Mouse (Mus musculus) myocyte (in vitro differentiated cells): ENCODE data around the gene Fgfbp1. TPM values are rescaled to one million over a fixed set of nuclear protein-coding genes. Genes with fewer than 3 reads are reported as not detected.

Source experiments
- H3K27me3 ChIP-seq: one replicate; pipeline ENCODE4 v1.6.1; 2011; ENCODE audit not compliant: control insufficient read depth, insufficient read depth, insufficient read length
- H3K36me3 ChIP-seq: one replicate; pipeline ENCODE4 v1.6.1; 2011; ENCODE audit not compliant: control insufficient read depth, insufficient read depth
- H3K4me2 ChIP-seq: one replicate; pipeline ENCODE4 v1.6.1; 2011; ENCODE audit warnings: low read depth, control low read depth
- H3K4me3 ChIP-seq: one replicate; pipeline ENCODE4 v1.5.1; 2011; ENCODE audit warnings: mild to moderate bottlenecking, control low read depth, moderate library complexity
- H3K79me2 ChIP-seq: one replicate; pipeline ENCODE4 v1.6.1; 2011; ENCODE audit not compliant: control insufficient read depth, insufficient read depth
- H3ac ChIP-seq: one replicate; pipeline ENCODE4 v1.6.1; 2011; ENCODE audit not compliant: control insufficient read depth, insufficient read length
- CEBPB ChIP-seq: IDR thresholded peaks from 2 replicates; pipeline ENCODE4 v1.6.1; 2011; ENCODE audit warnings: mild to moderate bottlenecking, moderate library complexity; ENCODE audit not compliant: poor library complexity, insufficient read depth, severe bottlenecking
- E2F4 ChIP-seq: IDR thresholded peaks from one replicate; pipeline ENCODE4 v1.6.1; 2011; ENCODE audit warnings: mild to moderate bottlenecking, control low read depth, moderate library complexity; ENCODE audit not compliant: insufficient read depth
- MAX ChIP-seq: IDR thresholded peaks from one replicate; pipeline ENCODE4 v1.6.1; 2011; ENCODE audit warnings: low read depth, mild to moderate bottlenecking, control low read depth
- MYOD1 ChIP-seq, 3 experiments: IDR thresholded peaks; one replicate each; pipeline ENCODE4 v1.6.1; 2011; ENCODE audit warnings: control low read depth in 2 of 3, low read depth in 2 of 3, mild to moderate bottlenecking in 2 of 3, moderate library complexity in 1 of 3; ENCODE audit not compliant: insufficient read length in 2 of 3, control insufficient read depth in 1 of 3
- MYOG ChIP-seq, 3 experiments: IDR thresholded peaks; one replicate each; pipeline ENCODE4 v1.6.1; 2011; ENCODE audit warnings: control low read depth in 2 of 3, low read depth in 2 of 3, mild to moderate bottlenecking in 2 of 3; ENCODE audit not compliant: insufficient read length in 2 of 3, control insufficient read depth in 1 of 3, insufficient read depth in 1 of 3
- POLR2A ChIP-seq: IDR thresholded peaks from one replicate; pipeline ENCODE4 v1.6.1; 2011; ENCODE audit warnings: low read depth, mild to moderate bottlenecking, control low read depth, moderate library complexity; ENCODE audit not compliant: insufficient read length
- POLR2AphosphoS2 ChIP-seq: IDR thresholded peaks from one replicate; pipeline ENCODE4 v1.6.1; 2011; ENCODE audit warnings: low read depth, control low read depth; ENCODE audit not compliant: insufficient read length
- REST ChIP-seq: IDR thresholded peaks from one replicate; pipeline ENCODE4 v1.6.1; 2011; ENCODE audit warnings: mild to moderate bottlenecking, control low read depth, moderate library complexity; ENCODE audit not compliant: insufficient read depth, insufficient read length
- SRF ChIP-seq: IDR thresholded peaks from one replicate; pipeline ENCODE4 v1.6.1; 2011; ENCODE audit warnings: low read depth; ENCODE audit not compliant: control insufficient read depth, insufficient read length
- TCF12 ChIP-seq: IDR thresholded peaks from one replicate; pipeline ENCODE4 v1.6.1; 2011; ENCODE audit warnings: mild to moderate bottlenecking, control low read depth; ENCODE audit not compliant: poor library complexity, insufficient read depth, severe bottlenecking
- TCF3 ChIP-seq: IDR thresholded peaks from one replicate; pipeline ENCODE4 v1.6.1; 2011; ENCODE audit warnings: low read depth, control low read depth; ENCODE audit not compliant: insufficient read length
- USF1 ChIP-seq: IDR thresholded peaks from one replicate; pipeline ENCODE4 v1.6.1; 2011; ENCODE audit warnings: low read depth, mild to moderate bottlenecking, control low read depth, moderate library complexity
- polyA plus RNA-seq: library from polyadenylated mRNA; unstranded; fragments of >200 nt; fragmentation: generic; extraction: Trizol; gene quantifications from one replicate; pipeline ENCODE4 v1.2.1, GENCODE M21; 2012; ENCODE audit warnings: missing spikeins

The Fgfbp1 gene
- polyA plus RNA-seq, result 4.5 TPM

GRCm38 (mm10) chr5:43981620-43982019 is at the start of gene Fgfbp1:
Fgfbp1 (minus strand) TSS chr5:43981779.
- no peak within 1 kb of the TSS for H3K4me3 ChIP-seq
- no peak within 1 kb of the TSS for H3K4me2 ChIP-seq
- H3K36me3 ChIP-seq, result no peaks in the 10 kb centered on the region
- H3K79me2 ChIP-seq, result no peaks in the 10 kb centered on the region
- TF ChIP-seq MAX (no peak), POLR2A (no peak), REST (no peak), MYOD1 (IDR thresholded peaks at IDR 0.05; ENCODE audit: control insufficient read depth in 1 of 3, insufficient read length in 2 of 3, low read depth in 2 of 3) (no peak), E2F4 (no peak), TCF3 (no peak), POLR2AphosphoS2 (no peak), MYOG (IDR thresholded peaks at IDR 0.05; ENCODE audit: control insufficient read depth in 1 of 3, insufficient read depth in 1 of 3, insufficient read length in 2 of 3, low read depth in 2 of 3) (no peak), CEBPB (no peak), USF1 (no peak)
- no peaks in the 10 kb centered on the region for H3K27me3 ChIP-seq
- H3ac ChIP-seq, result no peak within 1 kb of the TSS

GRCm38 (mm10) chr5:43998295-43998989 is 16.9 kb upstream of the Fgfbp1 start:
- TF ChIP-seq E2F4, result no peak
- Histone ChIP-seq H3K4me3 (no peak overlapping the region), H3ac (no peak overlapping the region), H3K79me2 (no peaks in the 10 kb centered on the region), H3K4me2 (no peak overlapping the region), H3K27me3 (peaks cover 22% of the 10 kb centered on the region), H3K36me3 (no peaks in the 10 kb centered on the region)

GRCm38 (mm10) chr5:43997626-43998025 is 16.0 kb upstream of the Fgfbp1 start:
- Histone ChIP-seq H3K4me3 (no peak overlapping the region), H3K27me3 (peaks cover 22% of the 10 kb centered on the region), H3K79me2 (no peaks in the 10 kb centered on the region), H3K4me2 (no peak overlapping the region), H3ac (no peak overlapping the region), H3K36me3 (no peaks in the 10 kb centered on the region)
- TF ChIP-seq USF1, result no peak
- no peak for TF ChIP-seq CEBPB
- TF ChIP-seq TCF12, result no peak
- TF ChIP-seq MYOD1 (IDR thresholded peaks at IDR 0.05; ENCODE audit: control insufficient read depth in 1 of 3, insufficient read length in 2 of 3, low read depth in 2 of 3), result no peak
- TF ChIP-seq TCF3, result no peak
- no peak for TF ChIP-seq POLR2AphosphoS2
- no peak for TF ChIP-seq POLR2A
- TF ChIP-seq MAX, result no peak

GRCm38 (mm10) chr5:43996162-43996561 is 14.6 kb upstream of the Fgfbp1 start:
- Histone ChIP-seq H3K4me3 (no peak overlapping the region), H3K36me3 (no peaks in the 10 kb centered on the region), H3K79me2 (no peaks in the 10 kb centered on the region), H3ac (no peak overlapping the region), H3K27me3 (peaks cover 22% of the 10 kb centered on the region), H3K4me2 (no peak overlapping the region)
- TF ChIP-seq CEBPB (no peak), USF1 (no peak), POLR2A (no peak), SRF (no peak), TCF12 (no peak), MYOD1 (IDR thresholded peaks at IDR 0.05; ENCODE audit: control insufficient read depth in 1 of 3, insufficient read length in 2 of 3, low read depth in 2 of 3) (no peak), TCF3 (no peak), MYOG (IDR thresholded peaks at IDR 0.05; ENCODE audit: control insufficient read depth in 1 of 3, insufficient read depth in 1 of 3, insufficient read length in 2 of 3, low read depth in 2 of 3) (no peak), REST (no peak), E2F4 (no peak), POLR2AphosphoS2 (no peak), MAX (no peak)

GRCm38 (mm10) chr5:43994981-43995380 is 13.4 kb upstream of the Fgfbp1 start:
- TF ChIP-seq MYOG (IDR thresholded peaks at IDR 0.05; ENCODE audit: control insufficient read depth in 1 of 3, insufficient read depth in 1 of 3, insufficient read length in 2 of 3, low read depth in 2 of 3) (no peak), USF1 (no peak), MYOD1 (IDR thresholded peaks at IDR 0.05; ENCODE audit: control insufficient read depth in 1 of 3, insufficient read length in 2 of 3, low read depth in 2 of 3) (no peak), POLR2A (no peak), MAX (no peak), SRF (no peak), REST (no peak), E2F4 (no peak), TCF3 (no peak)
- H3K4me3 ChIP-seq, result no peak overlapping the region
- no peaks in the 10 kb centered on the region for H3K36me3 ChIP-seq
- peaks cover 22% of the 10 kb centered on the region for H3K27me3 ChIP-seq
- H3K4me2 ChIP-seq, result no peak overlapping the region
- no peaks in the 10 kb centered on the region for H3K79me2 ChIP-seq
- no peak overlapping the region for H3ac ChIP-seq
